Mouse (Mus musculus) gastrocnemius, postnatal 4 days (tissue): ENCODE measurements at regions not wholly inside any gene's neighbourhood (a gene's known extent, or its start where the extent isn't known, plus 50 kb on each side); places are given as distances from the start of the nearest gene placed in this dataset.

ENCODE experiments used
- DNase-seq, 2 experiments: peaks; one replicate each; pipeline ENCODE4 v3.0.0; 2021 to 2022; ENCODE audit warnings: low spot score in 2 of 2, mixed read lengths in 2 of 2

GRCm38 (mm10) chr6:140179999-140180398, 138.7 kb upstream of the Plcz1 start:
- DNase-seq = no peak

DNA sequence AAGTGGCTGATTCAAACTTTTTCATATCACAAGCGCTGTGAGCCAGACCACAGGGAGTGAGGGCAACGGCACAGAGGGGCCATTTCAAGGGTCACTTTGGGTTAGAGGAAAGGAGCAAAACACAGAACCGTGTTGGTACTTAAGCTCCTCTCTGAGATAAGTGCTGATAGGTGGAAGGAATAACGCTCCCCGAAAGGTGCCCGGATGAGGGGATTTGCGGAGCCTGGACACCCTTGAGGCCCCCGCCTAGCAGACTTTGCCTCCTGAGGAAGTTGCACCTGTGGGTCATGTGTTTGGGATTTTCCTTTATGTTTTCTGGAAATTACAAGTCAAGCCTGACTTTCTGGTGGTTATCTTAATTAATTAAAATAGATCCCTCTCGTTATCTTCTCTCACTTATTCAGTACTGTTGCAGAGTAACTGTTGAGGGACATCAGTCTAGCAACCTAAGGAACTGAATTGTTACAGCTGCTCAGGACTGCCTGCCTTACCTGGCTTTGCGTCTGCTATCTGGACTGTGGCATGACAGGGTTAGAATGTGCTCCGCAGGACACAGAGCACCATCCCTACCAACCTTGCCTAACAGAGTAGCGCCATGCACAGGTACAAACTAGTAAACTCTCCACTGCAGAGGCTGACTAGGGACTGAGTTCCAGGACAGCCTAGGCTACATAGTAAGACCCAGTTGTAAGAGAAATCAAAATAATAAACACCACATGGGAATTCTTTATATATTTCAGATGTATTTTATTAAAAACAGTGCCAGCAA, 137.4 kb upstream of the Plcz1 start:
- no peak for DNase-seq

DNA sequence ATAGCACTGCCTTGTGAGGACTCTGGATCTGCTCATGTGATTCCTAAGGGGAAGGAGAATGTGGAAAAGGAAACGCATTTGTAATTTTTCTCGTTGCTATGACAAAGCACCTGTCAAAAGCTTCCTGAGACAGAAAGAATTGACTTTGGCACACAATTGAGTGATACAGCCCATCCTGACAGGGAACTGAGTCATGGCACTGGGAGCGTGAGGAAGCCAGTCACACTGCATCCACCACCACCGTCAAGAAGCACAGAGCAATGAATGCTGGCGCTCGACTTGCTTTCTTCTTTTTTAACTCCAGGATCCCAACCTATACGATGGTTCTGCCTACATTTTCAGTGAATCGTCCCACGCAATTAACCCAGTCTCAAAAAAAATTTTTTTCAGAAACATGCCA, 131.5 kb upstream of the Plcz1 start:
- no peak for DNase-seq

DNA sequence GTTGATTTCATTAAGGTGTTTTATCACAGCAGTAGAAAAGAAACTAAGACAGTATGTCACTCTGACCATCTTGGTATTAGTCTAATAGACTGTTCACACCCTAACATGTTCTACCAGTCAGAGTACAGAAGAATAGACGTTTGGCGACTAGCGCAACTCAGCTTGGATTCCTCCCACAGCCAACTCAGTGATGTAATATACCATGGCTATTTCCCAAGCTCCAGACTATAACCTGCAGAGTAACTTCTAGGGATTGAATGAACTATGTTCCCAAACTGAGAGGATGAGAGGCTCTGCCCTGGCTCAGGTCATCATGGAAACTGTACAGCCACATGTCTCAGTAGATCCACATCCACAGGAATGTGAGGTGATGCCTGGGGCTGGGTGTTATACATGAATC, 128.6 kb upstream of the Plcz1 start:
- no peak for DNase-seq

- no peak for DNase-seq
Observed at GRCm38 (mm10) chr6:140167182-140167581, 125.9 kb upstream of the Plcz1 start.

- DNase-seq = no peak
Observed at GRCm38 (mm10) chr6:140162729-140163128, 121.5 kb upstream of the Plcz1 start.

DNA sequence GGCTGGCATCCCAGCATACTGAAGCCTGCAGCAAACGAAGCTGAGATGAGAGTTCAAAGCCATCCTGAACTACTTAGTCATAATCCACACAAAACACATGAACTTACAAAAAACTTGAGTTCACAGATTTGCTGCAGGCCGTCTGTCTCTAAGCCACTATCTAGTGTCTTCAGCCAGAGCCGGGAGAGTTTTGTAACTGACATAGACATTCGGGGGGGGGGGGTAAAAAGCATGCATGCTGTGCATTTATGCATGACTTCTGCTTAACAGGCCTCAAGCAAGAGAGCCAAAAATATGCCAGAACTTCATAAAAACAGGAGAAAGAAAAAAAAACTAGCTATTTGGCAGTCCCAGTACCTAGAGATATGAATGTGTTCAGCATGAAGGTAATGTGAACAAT, 120.2 kb upstream of the Plcz1 start:
- no peak for DNase-seq

GRCm38 (mm10) chr6:140160946-140161345, 119.7 kb upstream of the Plcz1 start:
- no peak for DNase-seq

GRCm38 (mm10) chr6:140158986-140159385, 117.7 kb upstream of the Plcz1 start:
- DNase-seq = no peak

DNA sequence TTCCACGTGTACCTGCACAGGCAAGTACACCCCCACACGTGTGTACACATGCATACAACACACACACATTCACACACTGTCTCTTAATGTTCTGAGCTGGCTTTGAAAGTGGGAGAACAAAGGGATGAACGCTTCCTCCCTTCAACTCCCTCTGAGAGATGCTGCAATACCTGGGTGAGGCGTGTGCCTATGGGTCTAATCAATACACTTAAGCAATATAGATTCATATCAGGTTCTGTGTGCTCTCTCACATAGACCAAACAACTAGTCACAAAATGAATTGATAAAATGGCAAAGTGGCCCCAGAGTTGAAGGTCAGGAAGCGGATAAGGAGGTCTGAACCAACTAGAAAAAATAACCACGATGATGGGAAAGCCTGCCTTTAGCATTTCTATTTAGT, 116.1 kb upstream of the Plcz1 start:
- no peak for DNase-seq

GRCm38 (mm10) chr6:140152418-140153176, 111.3 kb upstream of the Plcz1 start:
- DNase-seq = no peak

DNA sequence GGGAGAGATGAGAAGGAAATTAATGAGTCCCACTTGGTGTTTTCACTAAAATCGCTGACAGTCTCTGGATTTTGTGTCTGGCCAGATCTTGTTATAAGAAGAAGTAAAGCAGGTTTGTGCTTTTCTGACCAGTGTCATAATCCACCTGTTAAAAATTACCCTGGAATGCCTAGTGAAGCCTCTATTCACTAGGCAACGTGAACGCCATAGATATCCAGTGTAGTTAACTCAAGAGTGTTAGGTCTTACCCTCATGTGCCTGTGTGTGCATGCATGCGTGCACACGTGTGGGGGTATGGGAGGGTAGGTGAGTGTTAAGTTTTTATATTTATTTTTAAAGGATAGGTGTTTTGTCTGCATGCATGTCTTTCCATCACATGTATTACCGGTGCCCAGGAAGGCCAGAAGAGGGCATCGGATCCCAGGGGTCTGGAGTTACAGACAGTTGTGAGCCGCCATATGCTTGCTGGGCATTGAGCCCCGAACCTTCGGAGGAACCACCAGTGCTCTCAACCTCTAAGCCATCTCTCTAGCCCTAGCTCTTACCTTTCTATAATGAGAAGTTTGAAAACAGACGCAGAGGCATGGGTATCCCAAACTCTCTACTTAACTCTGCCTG, 107.5 kb upstream of the Plcz1 start:
- DNase-seq = no peak

- DNase-seq = no peak
Observed at GRCm38 (mm10) chr6:140148138-140148537, 106.9 kb upstream of the Plcz1 start.

DNA sequence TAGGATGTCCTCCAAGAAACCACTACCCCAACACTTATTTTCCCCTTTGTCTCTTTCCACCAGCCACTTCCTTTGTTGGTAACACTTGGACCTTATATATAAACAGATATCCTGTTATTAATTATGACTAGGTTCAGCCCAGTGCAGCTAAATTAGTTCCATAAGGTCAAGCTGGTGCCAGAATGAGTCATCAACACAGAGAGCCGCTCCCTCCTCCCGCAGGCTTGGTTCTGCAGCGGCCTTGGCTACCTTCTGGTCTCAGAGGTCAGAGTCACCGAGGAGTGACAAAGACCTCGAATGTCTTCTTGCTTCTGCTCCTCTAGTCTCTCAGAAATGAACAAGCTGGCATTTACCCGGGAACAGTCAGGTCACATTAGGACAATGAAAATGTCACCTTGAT, 106.5 kb upstream of the Plcz1 start:
- peak in 1 of 2 experiments; percentile 20 for DNase-seq

DNA sequence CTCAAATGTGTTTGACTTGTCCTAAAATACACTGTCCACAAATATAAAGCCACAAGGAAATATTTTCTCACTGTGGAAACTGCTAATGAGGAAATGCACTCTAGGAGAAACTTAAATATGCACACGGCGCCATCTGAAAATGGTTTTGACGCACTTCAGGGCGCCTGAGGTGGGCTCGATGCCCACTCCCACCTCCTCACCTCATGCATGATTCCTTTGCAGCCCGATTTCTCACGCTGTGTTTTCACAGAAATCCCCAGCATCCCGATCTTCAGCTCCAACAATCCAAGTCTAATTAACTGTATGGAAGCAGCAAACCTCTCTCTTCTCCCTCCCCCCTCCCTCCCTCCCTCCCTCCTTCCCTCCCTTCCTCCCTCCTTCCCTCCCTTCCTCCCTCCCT, 92.5 kb upstream of the Plcz1 start:
- no peak for DNase-seq

DNA sequence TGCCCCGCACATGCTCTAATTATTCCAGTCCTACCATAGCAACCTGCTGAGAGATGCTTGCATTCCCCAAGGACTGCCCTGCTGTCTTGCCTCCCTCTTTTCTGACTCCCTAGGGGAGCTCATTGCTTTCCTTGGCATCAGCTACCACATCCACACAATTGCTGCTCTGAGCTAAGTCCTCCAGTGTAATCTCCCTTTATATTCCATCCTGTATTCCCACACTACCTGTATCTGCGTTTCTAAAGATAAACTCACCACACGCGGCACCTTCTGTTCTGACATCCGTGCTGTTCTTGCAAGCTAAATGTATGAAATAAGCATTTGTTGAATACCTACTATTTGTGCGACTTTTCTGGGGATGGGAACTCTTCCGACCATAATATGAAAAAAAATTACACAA, 85.4 kb upstream of the Plcz1 start:
- DNase-seq = no peak

- DNase-seq = no peak
Observed at GRCm38 (mm10) chr6:140114024-140114423, 72.8 kb upstream of the Plcz1 start.

- DNase-seq = no peak
Observed at GRCm38 (mm10) chr6:140112054-140112453, 70.8 kb upstream of the Plcz1 start.

GRCm38 (mm10) chr6:140108083-140108482, 66.8 kb upstream of the Plcz1 start:
- no peak for DNase-seq

DNA sequence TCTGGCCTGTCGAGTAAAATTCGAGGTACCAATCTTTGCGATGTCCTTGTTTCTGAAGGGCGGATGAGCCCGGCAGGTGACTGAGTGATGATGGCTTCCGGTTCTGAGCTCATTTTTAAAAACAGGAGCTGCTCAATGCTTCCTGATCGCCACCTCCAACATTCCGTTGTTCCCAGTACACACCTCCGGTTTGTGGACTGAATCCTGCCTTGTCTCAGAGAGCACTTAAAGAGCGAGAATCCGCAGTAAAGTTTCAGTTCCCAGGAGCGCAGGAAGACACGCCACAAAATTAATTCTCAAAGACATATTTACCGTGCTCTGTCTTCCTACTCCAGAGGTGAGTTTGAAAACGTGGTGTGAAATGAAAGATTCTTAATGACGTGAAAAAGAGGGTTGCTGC, 66.4 kb upstream of the Plcz1 start:
- DNase-seq = no peak

DNA sequence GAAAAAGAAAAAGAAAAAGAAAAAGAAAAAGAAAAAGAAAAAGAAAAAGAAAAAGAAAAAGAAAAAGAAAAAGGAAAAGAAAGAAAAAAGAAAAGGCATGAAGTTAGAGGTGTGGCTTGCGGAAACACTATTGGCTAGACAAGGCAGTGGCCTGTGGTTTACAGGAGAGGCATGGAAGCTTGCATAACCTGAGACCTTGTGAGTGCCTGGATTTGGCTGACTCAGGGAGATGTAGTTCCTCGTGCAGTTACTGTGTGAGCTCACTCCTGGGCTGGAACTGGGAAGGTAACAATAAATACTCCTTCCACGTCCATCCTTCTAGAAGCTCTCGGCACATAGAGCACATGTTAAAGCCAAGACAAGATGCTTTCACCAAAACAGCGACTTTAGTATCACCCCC, 64.9 kb upstream of the Plcz1 start:
- DNase-seq = no peak

GRCm38 (mm10) chr6:140102043-140102442, 60.8 kb upstream of the Plcz1 start:
- DNase-seq = no peak
